Mouse (Mus musculus): ENCODE results near the gene Zfhx2. TPM values are rescaled to one million over a fixed set of nuclear protein-coding genes. Genes with fewer than 3 reads are reported as not detected.
A peak's percentile ranks its signal among the peaks of the same experiment; 100 is the strongest.

Gene Zfhx2
- polyA plus RNA-seq, 1 experiment from 2014 or later = 24.5 TPM

GRCm38 (mm10) chr14:55105386-55105785 lies 13.3 kb upstream of the Zfhx2 start:
- H3K9me3 ChIP-seq (replicated peaks) = no peaks in the 10 kb centered on the region
- peak overlapping the region; percentile 85 for H3K27ac ChIP-seq (replicated peaks)
- no peaks in the 10 kb centered on the region for H3K27me3 ChIP-seq (replicated peaks)
- peak overlapping the region; percentile 96 for H3K4me2 ChIP-seq
- peaks cover 51% of the 10 kb centered on the region for H3K4me1 ChIP-seq
- no peaks in the 10 kb centered on the region; the same call in 1 of the 2 replicates for H3K36me3 ChIP-seq
- peak overlapping the region; percentile 78 for H3K9ac ChIP-seq (replicated peaks)
- H3K4me3 ChIP-seq (replicated peaks) = peak overlapping the region; percentile 47
- WGBS = 5% methylated on average over 7 of the region's 7 CpGs
- ATAC-seq (ENCODE audit: low FRiP score) = no peak; the same call in 1 of the 2 replicates

GRCm38 (mm10) chr14:55104365-55104764 lies 12.2 kb upstream of the Zfhx2 start:
- H3K4me3 ChIP-seq (replicated peaks) = no peak overlapping the region
- no peaks in the 10 kb centered on the region for H3K9me3 ChIP-seq (replicated peaks)
- no peak overlapping the region for H3K27ac ChIP-seq (replicated peaks)
- no peak overlapping the region for H3K4me2 ChIP-seq
- 0 out of 2 replicates have a peak overlapping the region, but pooled peaks have one; percentile 14 for H3K9ac ChIP-seq (replicated peaks)
- H3K36me3 ChIP-seq = peaks cover under 1% of the 10 kb centered on the region; the same call in 1 of the 2 replicates
- WGBS = 88% methylated on average over 18 of the region's 18 CpGs
- H3K4me1 ChIP-seq = peaks cover 41% of the 10 kb centered on the region
- ATAC-seq (ENCODE audit: low FRiP score) = no peak
- no peaks in the 10 kb centered on the region for H3K27me3 ChIP-seq (replicated peaks)

DNA sequence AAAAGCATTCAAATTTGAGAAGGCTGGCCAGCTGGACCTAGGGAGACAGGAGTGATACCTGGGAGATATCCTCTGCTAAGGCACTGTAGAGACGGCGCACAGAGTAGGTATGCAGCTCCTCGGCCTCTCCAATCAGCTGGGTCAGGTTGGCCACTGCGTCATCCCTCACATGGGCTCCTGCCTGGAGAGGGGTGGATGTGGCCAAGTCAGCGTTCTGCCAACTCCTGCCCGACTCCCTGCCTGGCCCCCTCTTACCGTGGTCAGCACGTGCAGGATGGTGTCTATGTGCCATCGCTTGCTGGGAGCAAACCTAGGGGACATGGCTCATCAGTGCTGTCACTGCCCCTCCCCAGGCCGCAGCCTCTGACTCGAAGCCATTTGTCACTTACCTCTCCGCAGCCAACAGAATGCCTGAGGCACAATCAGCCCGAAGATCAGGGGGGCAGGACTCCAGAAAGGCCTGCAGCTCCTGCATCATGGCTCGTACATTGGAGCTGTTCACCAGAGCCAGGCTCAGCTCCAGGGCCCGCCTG lies 10.2 kb upstream of the Zfhx2 start:
- Histone ChIP-seq H3K27ac (replicated peaks) (no peak overlapping the region), H3K4me1 (peaks cover 34% of the 10 kb centered on the region), H3K9ac (replicated peaks) (0 out of 2 replicates have a peak overlapping the region, but pooled peaks have one; percentile 3), H3K27me3 (replicated peaks) (no peaks in the 10 kb centered on the region), H3K36me3 (peaks cover 13% of the 10 kb centered on the region; the same call in 1 of the 2 replicates), H3K9me3 (replicated peaks) (no peaks in the 10 kb centered on the region), H3K4me3 (replicated peaks) (no peak overlapping the region), H3K4me2 (no peak overlapping the region)
- ATAC-seq (ENCODE audit: low FRiP score) = no peak
- WGBS = 85% methylated on average over 15 of the region's 15 CpGs

DNA sequence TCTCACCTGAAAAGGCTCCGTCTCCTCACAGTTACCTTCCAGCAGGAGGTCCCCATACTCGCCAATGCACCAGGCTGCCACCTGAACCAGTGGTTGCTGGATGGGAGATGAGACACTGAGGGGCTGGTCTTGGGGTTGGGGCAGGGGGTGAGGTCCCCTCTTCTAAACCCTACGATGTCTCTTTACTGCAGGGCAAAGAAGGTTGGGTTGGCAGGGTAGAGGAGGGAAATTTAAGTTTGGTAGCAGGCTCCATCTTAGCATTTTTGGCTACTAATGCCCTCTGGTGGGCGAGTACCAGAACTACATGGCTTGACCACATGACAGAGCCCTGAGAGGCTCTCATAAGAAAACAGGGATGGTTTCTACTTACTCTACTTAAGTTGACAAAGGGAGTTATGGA lies 9.5 kb upstream of the Zfhx2 start:
- H3K27me3 ChIP-seq (replicated peaks) = no peaks in the 10 kb centered on the region
- WGBS = 42% methylated on average over 4 of the region's 4 CpGs
- H3K4me3 ChIP-seq (replicated peaks) = no peak overlapping the region
- no peak overlapping the region for H3K9ac ChIP-seq (replicated peaks)
- no peaks in the 10 kb centered on the region for H3K9me3 ChIP-seq (replicated peaks)
- no peak overlapping the region for H3K4me2 ChIP-seq
- peaks cover 13% of the 10 kb centered on the region; the same call in 1 of the 2 replicates for H3K36me3 ChIP-seq
- peaks cover 36% of the 10 kb centered on the region for H3K4me1 ChIP-seq
- ATAC-seq (ENCODE audit: low FRiP score) = no peak
- no peak overlapping the region for H3K27ac ChIP-seq (replicated peaks)

DNA sequence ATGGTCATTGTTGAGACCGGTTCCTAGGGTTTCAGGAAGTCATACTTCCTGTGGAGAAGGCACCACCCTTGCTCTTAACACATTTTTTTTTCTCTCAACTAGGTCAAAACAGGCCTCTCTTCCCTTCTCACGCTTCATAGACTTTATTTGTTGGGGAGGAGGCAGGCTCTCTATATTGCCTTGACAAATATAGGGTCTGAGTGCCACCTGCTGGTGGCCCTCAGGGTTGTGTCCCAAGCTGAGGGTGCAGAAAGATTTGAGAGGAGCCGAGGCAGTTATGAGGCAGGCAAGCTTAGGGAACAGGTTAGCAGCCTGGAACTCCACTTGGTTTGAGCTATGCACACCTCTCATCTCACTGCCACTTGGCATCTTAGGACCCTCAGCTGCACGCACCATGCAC lies 5.9 kb upstream of the Zfhx2 start:
- ATAC-seq (ENCODE audit: low FRiP score) = no peak
- no peaks in the 10 kb centered on the region for H3K9me3 ChIP-seq (replicated peaks)
- H3K9ac ChIP-seq (replicated peaks) = no peak overlapping the region
- peak overlapping the region; percentile 36; the same call in 1 of the 2 replicates for H3K4me2 ChIP-seq
- peaks cover 13% of the 10 kb centered on the region; the same call in 1 of the 2 replicates for H3K36me3 ChIP-seq
- H3K4me1 ChIP-seq = peaks cover 39% of the 10 kb centered on the region
- H3K27ac ChIP-seq (replicated peaks) = peak overlapping the region; percentile 71
- no peaks in the 10 kb centered on the region for H3K27me3 ChIP-seq (replicated peaks)
- 62% methylated on average over 4 of the region's 4 CpGs for WGBS
- no peak overlapping the region for H3K4me3 ChIP-seq (replicated peaks)

DNA sequence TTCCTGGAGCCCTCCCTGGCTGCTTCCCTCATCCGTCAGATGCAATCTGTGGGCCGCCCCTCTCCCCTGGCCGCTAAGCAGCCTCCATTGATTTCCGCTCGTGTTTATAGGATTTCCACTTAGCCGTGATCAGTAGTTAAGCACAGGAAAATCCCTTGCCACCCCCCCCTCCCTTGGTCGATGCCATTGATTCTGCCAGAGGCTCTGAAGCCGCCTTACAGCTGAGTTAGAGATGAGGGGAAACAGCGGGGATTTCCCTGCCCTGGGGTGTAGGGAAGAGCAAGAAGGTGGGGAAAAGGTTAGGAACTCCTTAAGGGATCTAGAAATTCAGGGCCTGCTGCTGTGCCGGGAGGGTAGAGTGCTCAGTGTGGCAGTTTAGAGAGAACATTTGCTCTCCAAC lies 5.5 kb upstream of the Zfhx2 start:
- Histone ChIP-seq H3K27ac (replicated peaks) (peak overlapping the region; percentile 71), H3K4me2 (peak overlapping the region; percentile 36), H3K27me3 (replicated peaks) (no peaks in the 10 kb centered on the region), H3K4me1 (peaks cover 41% of the 10 kb centered on the region), H3K9me3 (replicated peaks) (no peaks in the 10 kb centered on the region), H3K36me3 (peaks cover 13% of the 10 kb centered on the region; the same call in 1 of the 2 replicates), H3K9ac (replicated peaks) (0 out of 2 replicates have a peak overlapping the region, but pooled peaks have one; percentile 32), H3K4me3 (replicated peaks) (0 out of 2 replicates have a peak overlapping the region, but pooled peaks have one; percentile 4)
- WGBS = 69% methylated on average over 10 of the region's 10 CpGs
- no peak for ATAC-seq (ENCODE audit: low FRiP score)

DNA sequence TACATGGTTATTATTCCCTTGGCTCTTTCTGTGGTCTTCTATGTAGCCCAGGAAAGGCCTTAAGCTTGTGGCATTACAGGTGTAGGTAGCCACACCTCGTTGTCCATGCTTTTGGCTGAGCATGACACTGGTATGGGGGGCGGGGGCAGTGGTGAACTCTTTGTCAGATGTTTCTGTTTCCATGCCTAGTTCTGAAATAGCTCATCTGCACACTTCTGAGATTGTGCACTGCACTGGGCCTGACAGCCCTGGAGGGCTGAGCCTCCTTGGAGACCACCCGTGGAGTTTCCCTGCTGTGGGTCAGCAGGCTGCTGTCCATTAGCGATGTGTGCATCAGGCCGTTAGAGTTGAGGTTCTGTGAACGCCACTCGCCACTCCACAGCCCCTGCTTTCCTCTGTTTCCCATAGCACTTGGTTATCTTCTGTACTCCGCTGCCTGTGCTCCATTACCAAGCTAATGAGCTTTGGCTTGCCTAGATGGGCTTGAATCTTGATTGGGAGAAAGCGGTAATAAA lies 4.5 kb upstream of the Zfhx2 start:
- H3K27ac ChIP-seq (replicated peaks) = peak overlapping the region; percentile 71
- peak overlapping the region; percentile 36 for H3K4me2 ChIP-seq
- WGBS = 47% methylated on average over 9 of the region's 9 CpGs
- H3K4me1 ChIP-seq = peaks cover 44% of the 10 kb centered on the region
- peaks cover 13% of the 10 kb centered on the region; the same call in 1 of the 2 replicates for H3K36me3 ChIP-seq
- peak overlapping the region; percentile 32; the same call in 1 of the 2 replicates for H3K9ac ChIP-seq (replicated peaks)
- no peaks in the 10 kb centered on the region for H3K9me3 ChIP-seq (replicated peaks)
- peak overlapping the region; percentile 4; the same call in 1 of the 2 replicates for H3K4me3 ChIP-seq (replicated peaks)
- no peak for ATAC-seq (ENCODE audit: low FRiP score)
- H3K27me3 ChIP-seq (replicated peaks) = no peaks in the 10 kb centered on the region

GRCm38 (mm10) chr14:55095671-55096070 lies 3.5 kb upstream of the Zfhx2 start:
- WGBS = 51% methylated on average over 12 of the region's 12 CpGs
- peak overlapping the region; percentile 94 for H3K27ac ChIP-seq (replicated peaks)

GRCm38 (mm10) chr14:55095263-55095662 lies 3.1 kb upstream of the Zfhx2 start:
- 53% methylated on average over 9 of the region's 9 CpGs for WGBS
- Histone ChIP-seq H3K27ac (replicated peaks) (peak overlapping the region; percentile 94), H3K36me3 (peaks cover 13% of the 10 kb centered on the region; the same call in 1 of the 2 replicates), H3K9ac (replicated peaks) (peak overlapping the region; percentile 70), H3K27me3 (replicated peaks) (no peaks in the 10 kb centered on the region), H3K4me2 (peak overlapping the region; percentile 78), H3K4me1 (peaks cover 54% of the 10 kb centered on the region), H3K9me3 (replicated peaks) (no peaks in the 10 kb centered on the region), H3K4me3 (replicated peaks) (peak overlapping the region; percentile 60)
- no peak for ATAC-seq (ENCODE audit: low FRiP score)

More at GRCm38 (mm10) chr14:55095671-55096070, 3.5 kb upstream of the Zfhx2 start:
- Histone ChIP-seq H3K4me2 (peak overlapping the region; percentile 78), H3K9ac (replicated peaks) (peak overlapping the region; percentile 70; the same call in 1 of the 2 replicates), H3K36me3 (peaks cover 13% of the 10 kb centered on the region; the same call in 1 of the 2 replicates), H3K4me3 (replicated peaks) (peak overlapping the region; percentile 60), H3K9me3 (replicated peaks) (no peaks in the 10 kb centered on the region), H3K27me3 (replicated peaks) (no peaks in the 10 kb centered on the region), H3K4me1 (peaks cover 50% of the 10 kb centered on the region)
- ATAC-seq (ENCODE audit: low FRiP score) = no peak

GRCm38 (mm10) chr14:55094704-55095231 lies 2.6 kb upstream of the Zfhx2 start, which contains the start of gene Thtpa:
Gene Thtpa, plus strand, starts transcription at chr14:55094784.
- H3K27ac ChIP-seq (replicated peaks) = peak within 1 kb of the TSS; percentile 94
- peak within 1 kb of the TSS; percentile 70 for H3K9ac ChIP-seq (replicated peaks)
- H3K4me2 ChIP-seq = peak within 1 kb of the TSS; percentile 78
- peak; percentile 40 for ATAC-seq (ENCODE audit: low FRiP score)
- WGBS = 2% methylated on average over 30 of the region's 30 CpGs
- H3K4me1 ChIP-seq = peaks cover 59% of the 10 kb centered on the region
- no peaks in the 10 kb centered on the region for H3K27me3 ChIP-seq (replicated peaks)
- H3K36me3 ChIP-seq = peaks cover 13% of the 10 kb centered on the region; the same call in 1 of the 2 replicates
- H3K4me3 ChIP-seq (replicated peaks) = peak within 1 kb of the TSS; percentile 60
- no peaks in the 10 kb centered on the region for H3K9me3 ChIP-seq (replicated peaks)

- Histone ChIP-seq H3K9me3 (replicated peaks) (no peaks in the 10 kb centered on the region), H3K27me3 (replicated peaks) (no peaks in the 10 kb centered on the region), H3K9ac (replicated peaks) (no peak overlapping the region), H3K4me2 (peak overlapping the region; percentile 78), H3K4me1 (peaks cover 68% of the 10 kb centered on the region), H3K4me3 (replicated peaks) (no peak overlapping the region), H3K36me3 (peaks cover 8% of the 10 kb centered on the region; the same call in 1 of the 2 replicates), H3K27ac (replicated peaks) (0 out of 2 replicates have a peak overlapping the region, but pooled peaks have one; percentile 94)
- ATAC-seq (ENCODE audit: low FRiP score) = no peak
- WGBS = 40% methylated on average over 6 of the region's 6 CpGs
Observed at GRCm38 (mm10) chr14:55093927-55094326, 1.8 kb upstream of the Zfhx2 start.
